Mouse (Mus musculus) neural tube, embryonic 15.5 days (tissue): Measurements from ENCODE around the gene Tcf23. TPM values are rescaled to one million over a fixed set of nuclear protein-coding genes. Genes with fewer than 3 reads are reported as not detected.
A peak's percentile ranks its signal among the peaks of the same experiment; 100 is the strongest.
"Not testable (repeated sequence)": the region's sequence is repeated elsewhere in the genome, so short reads cannot be mapped to it uniquely, and the experiment has no call there.

ENCODE experiments used
- ATAC-seq: fragments of 200-750 bp; cut with Nextera tagmentation; 2 replicates; pipeline ENCODE4 v1.8.0; 2017; ENCODE audit warnings: mild to moderate bottlenecking, moderate TSS enrichment, moderate library complexity; ENCODE audit not compliant: low FRiP score
- H3K27ac ChIP-seq: fragments of 300-500 bp; sonication (generic); replicated peaks from 2 replicates; pipeline ENCODE4 v1.5.1; 2015; ENCODE audit warnings: mild to moderate bottlenecking, inconsistent platforms
- H3K27me3 ChIP-seq: fragments of 300-500 bp; sonication (generic); replicated peaks from 2 replicates; pipeline ENCODE4 v1.6.1; 2015; ENCODE audit warnings: inconsistent platforms
- H3K36me3 ChIP-seq: fragments of 300-500 bp; sonication (generic); 2 replicates; pipeline ENCODE4 v1.6.1; 2015; ENCODE audit warnings: inconsistent platforms
- H3K4me1 ChIP-seq: fragments of 300-500 bp; sonication (generic); 2 replicates; pipeline ENCODE4 v1.6.1; 2015; ENCODE audit warnings: inconsistent platforms
- H3K4me2 ChIP-seq: fragments of 300-500 bp; sonication (generic); 2 replicates; pipeline ENCODE4 v1.6.1; 2015; ENCODE audit warnings: inconsistent platforms, mild to moderate bottlenecking, moderate library complexity
- H3K4me3 ChIP-seq: fragments of 300-500 bp; sonication (generic); replicated peaks from 2 replicates; pipeline ENCODE4 v1.5.1; 2015; ENCODE audit warnings: mild to moderate bottlenecking, inconsistent platforms
- H3K9ac ChIP-seq: fragments of 300-500 bp; sonication (generic); replicated peaks from 2 replicates; pipeline ENCODE4 v1.6.1; 2015; ENCODE audit warnings: mild to moderate bottlenecking, inconsistent platforms
- H3K9me3 ChIP-seq: fragments of 300-500 bp; sonication (generic); replicated peaks from 2 replicates; pipeline ENCODE4 v1.6.1; 2016; ENCODE audit warnings: inconsistent platforms
- WGBS: fragments of 180-500 bp; shearing (Covaris S2); methylation state at CpG from one replicate; pipeline ENCODE4 v1.1.7; 2015; ENCODE audit warnings: mixed read lengths; 5-methylcytosine and 5-hydroxymethylcytosine counted together
- polyA plus RNA-seq: library from polyadenylated mRNA; unstranded; fragments of >200 nt; fragmentation: Nextera tagmentation; extraction: Ambion mirVana; gene quantifications from 2 replicates; pipeline ENCODE4 v1.2.1, GENCODE M21; 2015

The Tcf23 gene
- polyA plus RNA-seq, 1 experiment from 2014 or later = not detected

- ATAC-seq = no peak
- Histone ChIP-seq H3K9me3 (no peaks in the 10 kb centered on the region), H3K27ac (no peak overlapping the region), H3K27me3 (no peaks in the 10 kb centered on the region), H3K4me2 (no peak overlapping the region), H3K36me3 (no peaks in the 10 kb centered on the region), H3K4me1 (no peaks in the 10 kb centered on the region), H3K4me3 (no peak overlapping the region), H3K9ac (no peak overlapping the region)
- WGBS = 93% methylated on average over 2 of the region's 2 CpGs
These were observed 32.5 kb downstream of the Tcf23 start for GRCm38 (mm10) chr5:31000993-31001392.

- 87% methylated on average over 4 of the region's 4 CpGs for WGBS
- no peak for ATAC-seq
- H3K36me3 ChIP-seq = no peaks in the 10 kb centered on the region
These were observed 33.1 kb downstream of the Tcf23 start for GRCm38 (mm10) chr5:31001560-31001959.

GRCm38 (mm10) chr5:31004184-31004583, 35.7 kb downstream of the Tcf23 start:
- Histone ChIP-seq H3K9me3 (no peaks in the 10 kb centered on the region), H3K4me2 (no peak overlapping the region), H3K4me3 (no peak overlapping the region), H3K4me1 (no peaks in the 10 kb centered on the region), H3K9ac (no peak overlapping the region), H3K27me3 (no peaks in the 10 kb centered on the region), H3K27ac (no peak overlapping the region), H3K36me3 (no peaks in the 10 kb centered on the region)
- 4% methylated on average over 5 of the region's 5 CpGs for WGBS
- ATAC-seq = peak; percentile 69; the same call in 1 of the 2 replicates

More at GRCm38 (mm10) chr5:31001560-31001959, 33.1 kb downstream of the Tcf23 start:
- H3K4me3 ChIP-seq = no peak overlapping the region
- no peaks in the 10 kb centered on the region for H3K4me1 ChIP-seq
- no peaks in the 10 kb centered on the region for H3K27me3 ChIP-seq
- H3K9ac ChIP-seq = no peak overlapping the region
- H3K9me3 ChIP-seq = no peaks in the 10 kb centered on the region
- no peak overlapping the region for H3K4me2 ChIP-seq
- H3K27ac ChIP-seq = no peak overlapping the region

GRCm38 (mm10) chr5:31012737-31013136, 44.3 kb downstream of the Tcf23 start:
- Histone ChIP-seq H3K27ac (no peak overlapping the region), H3K4me2 (no peak overlapping the region), H3K36me3 (no peaks in the 10 kb centered on the region), H3K4me1 (no peaks in the 10 kb centered on the region), H3K9me3 (no peaks in the 10 kb centered on the region), H3K9ac (no peak overlapping the region), H3K27me3 (no peaks in the 10 kb centered on the region), H3K4me3 (no peak overlapping the region)
- ATAC-seq = no peak
- WGBS = 76% methylated on average over 3 of the region's 3 CpGs

GRCm38 (mm10) chr5:31015913-31016312, 47.5 kb downstream of the Tcf23 start:
- H3K4me3 ChIP-seq = no peak overlapping the region
- no peaks in the 10 kb centered on the region for H3K4me1 ChIP-seq
- no peak overlapping the region for H3K27ac ChIP-seq
- H3K9me3 ChIP-seq = no peaks in the 10 kb centered on the region
- no peaks in the 10 kb centered on the region for H3K27me3 ChIP-seq
- no peak overlapping the region for H3K4me2 ChIP-seq
- WGBS = 75% methylated on average over 2 of the region's 2 CpGs
- H3K36me3 ChIP-seq = no peaks in the 10 kb centered on the region
- no peak overlapping the region for H3K9ac ChIP-seq
- no peak for ATAC-seq

- not testable (repeated sequence) for H3K27ac ChIP-seq, H3K27me3 ChIP-seq, H3K36me3 ChIP-seq, H3K4me1 ChIP-seq, H3K9me3 ChIP-seq, H3K4me2 ChIP-seq, ATAC-seq, H3K9ac ChIP-seq, H3K4me3 ChIP-seq
- WGBS = 90% methylated on average over 5 of the region's 5 CpGs
These were observed 53.3 kb downstream of the Tcf23 start for GRCm38 (mm10) chr5:31021790-31022189.

- H3K4me3 ChIP-seq = no peak overlapping the region
- H3K9me3 ChIP-seq = no peaks in the 10 kb centered on the region
These were observed 54.2 kb downstream of the Tcf23 start for GRCm38 (mm10) chr5:31022690-31023089.

GRCm38 (mm10) chr5:31023254-31023653, 54.8 kb downstream of the Tcf23 start:
- no peaks in the 10 kb centered on the region for H3K4me1 ChIP-seq
- H3K27me3 ChIP-seq = no peaks in the 10 kb centered on the region
- H3K36me3 ChIP-seq = no peaks in the 10 kb centered on the region
- 13% methylated on average over 4 of the region's 4 CpGs for WGBS
- no peak overlapping the region for H3K27ac ChIP-seq
- H3K9ac ChIP-seq = no peak overlapping the region
- H3K4me3 ChIP-seq = no peak overlapping the region
- no peak overlapping the region for H3K4me2 ChIP-seq
- no peaks in the 10 kb centered on the region for H3K9me3 ChIP-seq
- no peak for ATAC-seq

More at GRCm38 (mm10) chr5:31022690-31023089, 54.2 kb downstream of the Tcf23 start:
- no peak overlapping the region for H3K4me2 ChIP-seq
- no peak overlapping the region for H3K27ac ChIP-seq
- H3K4me1 ChIP-seq = no peaks in the 10 kb centered on the region
- WGBS = 57% methylated on average over 1 of the region's 1 CpGs
- ATAC-seq = no peak
- H3K9ac ChIP-seq = no peak overlapping the region
- H3K36me3 ChIP-seq = no peaks in the 10 kb centered on the region
- H3K27me3 ChIP-seq = no peaks in the 10 kb centered on the region

- Histone ChIP-seq H3K4me3 (no peak overlapping the region), H3K9me3 (no peaks in the 10 kb centered on the region), H3K4me2 (no peak overlapping the region), H3K27ac (no peak overlapping the region), H3K9ac (no peak overlapping the region), H3K27me3 (no peaks in the 10 kb centered on the region), H3K36me3 (no peaks in the 10 kb centered on the region), H3K4me1 (no peaks in the 10 kb centered on the region)
- ATAC-seq = no peak
These were observed 56.2 kb downstream of the Tcf23 start for GRCm38 (mm10) chr5:31024641-31025040.

Other genes with a start within 250 kb of the Tcf23 start
- 135 and 164 TPM in 2 replicates for gene Mapre3, start 154.0 kb upstream of the Tcf23 start, polyA plus RNA-seq
- gene Tmem214, start 100.7 kb upstream of the Tcf23 start, polyA plus RNA-seq = 69.9 and 71.2 TPM in 2 replicates
- gene Agbl5, start 80.0 kb upstream of the Tcf23 start, polyA plus RNA-seq = 18.9 and 21.1 TPM in 2 replicates
- gene Ost4, start 60.9 kb upstream of the Tcf23 start, polyA plus RNA-seq = 244 and 282 TPM in 2 replicates
- gene Emilin1, start 55.3 kb upstream of the Tcf23 start, polyA plus RNA-seq = 24.5 and 52.1 TPM in 2 replicates
- 12.7 and 17.0 TPM in 2 replicates for gene Khk, start 47.2 kb upstream of the Tcf23 start, polyA plus RNA-seq
- gene Cgref1, start 23.1 kb upstream of the Tcf23 start, polyA plus RNA-seq = 68.9 and 80.2 TPM in 2 replicates
- gene Preb, start 8.3 kb upstream of the Tcf23 start, polyA plus RNA-seq = 124 and 125 TPM in 2 replicates
- gene Atraid, start 79.7 kb downstream of the Tcf23 start, polyA plus RNA-seq = 173 and 179 TPM in 2 replicates
- 16.7 and 17.8 TPM in 2 replicates for gene Slc5a6, start 80.3 kb downstream of the Tcf23 start, polyA plus RNA-seq
- gene Cad, start 86.1 kb downstream of the Tcf23 start, polyA plus RNA-seq = 11.6 and 13.5 TPM in 2 replicates
- not detected in 2 replicates for gene Dnajc5g, start 137.6 kb downstream of the Tcf23 start, polyA plus RNA-seq
- 44.9 and 55.5 TPM in 2 replicates for gene Slc30a3, start 139.6 kb downstream of the Tcf23 start, polyA plus RNA-seq
- gene Trim54, start 148.1 kb downstream of the Tcf23 start, polyA plus RNA-seq = 0.33 and 1.5 TPM in 2 replicates
- gene Ucn, start 170.2 kb downstream of the Tcf23 start, polyA plus RNA-seq = 0.41 TPM in 1 of 2 replicates, not detected in the other
- 57.4 and 58.0 TPM in 2 replicates for gene Mpv17, start 185.6 kb downstream of the Tcf23 start, polyA plus RNA-seq
- gene Gm29609, start 211.2 kb downstream of the Tcf23 start, polyA plus RNA-seq = 1.5 and 1.9 TPM in 2 replicates
- gene Gtf3c2, start 211.5 kb downstream of the Tcf23 start, polyA plus RNA-seq = 54.0 and 61.9 TPM in 2 replicates
- 111 and 120 TPM in 2 replicates for gene Snx17, start 224.6 kb downstream of the Tcf23 start, polyA plus RNA-seq
- 86.8 and 90.4 TPM in 2 replicates for gene Eif2b4, start 224.8 kb downstream of the Tcf23 start, polyA plus RNA-seq
- 14.2 and 14.9 TPM in 2 replicates for gene Zfp513, start 233.6 kb downstream of the Tcf23 start, polyA plus RNA-seq